Mouse (Mus musculus) limb, embryonic 13.5 days (tissue): ENCODE data around the gene Spint5. TPM values are rescaled to one million over a fixed set of nuclear protein-coding genes. Genes with fewer than 3 reads are reported as not detected.

Source experiments
- ATAC-seq: fragments of 200-750 bp; cut with Nextera tagmentation; 2 replicates; pipeline ENCODE4 v1.8.0; 2017; ENCODE audit warnings: low read depth, moderate number of reproducible peaks, moderate TSS enrichment; ENCODE audit not compliant: low FRiP score
- H3K27ac ChIP-seq: fragments of 300-500 bp; sonication (generic); 2 replicates; pipeline ENCODE4 v1.5.1; 2015; ENCODE audit warnings: inconsistent platforms, mild to moderate bottlenecking, moderate library complexity
- H3K27me3 ChIP-seq: fragments of 300-500 bp; sonication (generic); 2 replicates; pipeline ENCODE4 v1.6.1; 2015; ENCODE audit warnings: mild to moderate bottlenecking, inconsistent platforms
- H3K36me3 ChIP-seq: fragments of 300-500 bp; sonication (generic); 2 replicates; pipeline ENCODE4 v1.6.1; 2015; ENCODE audit warnings: inconsistent platforms, mild to moderate bottlenecking, moderate library complexity
- H3K4me1 ChIP-seq: fragments of 300-500 bp; sonication (generic); 2 replicates; pipeline ENCODE4 v1.6.1; 2015; ENCODE audit warnings: inconsistent platforms
- H3K4me2 ChIP-seq: fragments of 300-500 bp; sonication (generic); replicated peaks from 2 replicates; pipeline ENCODE4 v1.6.1; 2015; ENCODE audit warnings: inconsistent platforms, mild to moderate bottlenecking, moderate library complexity
- H3K4me3 ChIP-seq: fragments of 300-500 bp; sonication (generic); 2 replicates; pipeline ENCODE4 v1.5.1; 2015; ENCODE audit warnings: moderate library complexity, mild to moderate bottlenecking, inconsistent platforms
- H3K9ac ChIP-seq: fragments of 300-500 bp; sonication (generic); 2 replicates; pipeline ENCODE4 v1.6.1; 2015; ENCODE audit warnings: mild to moderate bottlenecking, inconsistent platforms
- H3K9me3 ChIP-seq: fragments of 300-500 bp; sonication (generic); 2 replicates; pipeline ENCODE4 v1.6.1; 2016; ENCODE audit warnings: inconsistent platforms
- whole genome bisulfite sequencing: fragments of 180-500 bp; shearing (Covaris S2); methylation state at CpG from one replicate; pipeline ENCODE4 v1.1.7; 2015; 5-methylcytosine and 5-hydroxymethylcytosine counted together
- polyA plus RNA-seq: library from polyadenylated mRNA; unstranded; fragments of >200 nt; fragmentation: Nextera tagmentation; extraction: Ambion mirVana; gene quantifications from 2 replicates; pipeline ENCODE4 v1.2.1, GENCODE M21; 2015

The Spint5 gene
- not detected in 2 replicates for polyA plus RNA-seq

DNA sequence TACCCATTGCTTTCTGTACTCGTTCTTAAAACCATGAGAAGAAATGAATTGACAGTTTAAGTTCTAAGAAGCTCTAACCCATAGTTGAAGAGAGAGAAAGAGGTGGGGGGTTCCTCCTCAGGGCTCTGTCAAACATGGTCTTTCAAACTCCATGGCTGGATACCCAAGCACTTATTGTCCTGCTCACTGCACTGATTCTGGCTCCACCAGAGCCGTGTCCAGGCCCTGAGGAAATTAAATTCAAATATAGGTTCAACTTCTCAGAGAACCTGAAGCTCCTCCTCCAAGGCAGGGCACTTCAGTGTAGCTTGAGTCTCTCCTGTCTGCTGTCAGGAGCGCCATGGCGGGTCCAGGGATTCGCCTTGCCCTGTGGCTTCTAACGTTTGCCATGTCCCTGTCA lies at the start of gene Spint5:
Gene Spint5, plus strand, starts transcription at position 301 of the 400 bp plus-strand sequence.
- Histone ChIP-seq H3K4me1 (no peaks in the 10 kb centered on the region), H3K9ac (no peak within 1 kb of the TSS), H3K4me3 (no peak within 1 kb of the TSS), H3K27me3 (no peaks in the 10 kb centered on the region), H3K4me2 (no peak within 1 kb of the TSS), H3K36me3 (no peaks in the 10 kb centered on the region), H3K9me3 (no peaks in the 10 kb centered on the region), H3K27ac (no peak within 1 kb of the TSS)
- ATAC-seq, result no peak
- 83% methylated on average over 6 of the region's 6 CpGs for WGBS

DNA sequence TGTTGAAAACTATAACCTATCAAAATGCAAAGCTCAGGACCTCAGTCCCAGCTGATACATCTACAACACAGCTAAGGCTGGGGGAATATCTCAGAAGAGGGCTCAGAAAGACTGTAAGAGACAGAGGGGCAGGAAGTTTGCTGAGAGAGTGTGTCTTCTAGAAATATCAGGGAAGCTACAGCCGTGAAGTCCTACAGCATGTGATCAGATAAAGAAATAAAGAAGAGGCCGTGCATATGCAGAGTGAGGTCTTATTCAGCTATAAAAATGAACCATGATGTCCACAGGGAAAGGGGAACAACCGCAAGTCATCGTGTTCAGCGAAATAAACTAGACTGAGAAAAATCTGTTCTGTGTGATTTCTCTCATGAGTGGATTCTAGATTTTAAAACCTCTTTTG lies 44.8 kb upstream of the Spint5 start:
- no peaks in the 10 kb centered on the region for H3K36me3 ChIP-seq
- no peaks in the 10 kb centered on the region for H3K4me1 ChIP-seq
- H3K27ac ChIP-seq, result no peak overlapping the region
- H3K9me3 ChIP-seq, result no peaks in the 10 kb centered on the region
- ATAC-seq, result no peak
- WGBS, result 84% methylated on average over 5 of the region's 5 CpGs
- H3K9ac ChIP-seq, result no peak overlapping the region
- H3K27me3 ChIP-seq, result no peaks in the 10 kb centered on the region
- no peak overlapping the region for H3K4me3 ChIP-seq
- H3K4me2 ChIP-seq, result no peak overlapping the region

DNA sequence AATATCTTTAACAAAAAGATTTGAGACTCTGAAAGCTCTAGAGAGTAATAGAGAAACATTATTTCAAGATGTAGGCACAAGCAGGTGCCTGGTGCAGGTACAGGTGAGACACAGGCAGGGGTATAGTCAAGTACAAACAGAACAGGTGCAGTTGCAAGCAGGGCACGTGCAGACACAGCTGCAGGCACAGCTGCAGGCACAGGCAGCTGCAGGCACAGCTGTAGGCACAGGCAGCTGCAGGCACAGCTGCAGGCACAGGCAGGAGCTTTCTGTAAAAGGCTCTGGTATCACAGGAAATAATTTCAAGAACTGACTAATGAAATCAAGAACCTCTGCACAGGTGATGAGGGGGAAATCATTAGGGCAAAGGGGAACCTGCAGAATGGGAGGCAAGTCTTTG lies 44.2 kb upstream of the Spint5 start:
- H3K9ac ChIP-seq, result no peak overlapping the region

DNA sequence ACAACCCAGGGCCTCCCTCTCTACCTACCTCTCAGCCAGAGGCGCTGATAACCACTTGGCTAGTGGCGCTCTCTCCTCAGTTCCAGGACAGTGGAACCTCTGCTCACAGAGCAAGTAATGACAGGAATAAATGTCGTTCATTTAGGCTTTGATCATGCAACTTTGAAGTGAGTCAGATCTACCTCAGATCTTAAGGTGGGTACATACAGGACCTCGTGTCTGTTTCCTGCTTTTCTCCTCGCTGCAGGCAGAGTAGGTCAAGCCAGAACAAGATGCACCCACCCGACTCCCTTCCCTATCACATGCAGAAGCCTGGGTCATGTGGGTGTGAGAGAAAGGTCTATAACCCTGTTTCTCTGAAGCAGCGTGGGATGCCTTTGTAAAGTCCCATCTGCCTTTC lies 41.1 kb upstream of the Spint5 start, which contains the start of gene Wfdc11:
Gene Wfdc11, minus strand, starts transcription at position 101 of the 400 bp plus-strand sequence.
- ATAC-seq, result no peak
- Histone ChIP-seq H3K27ac (no peak within 1 kb of the TSS), H3K4me1 (0 out of 2 replicates have a peak, but pooled peaks cover 5% of the 10 kb centered on the region), H3K4me3 (no peak within 1 kb of the TSS), H3K9me3 (no peaks in the 10 kb centered on the region), H3K36me3 (no peaks in the 10 kb centered on the region), H3K27me3 (no peaks in the 10 kb centered on the region), H3K9ac (no peak within 1 kb of the TSS), H3K4me2 (no peak within 1 kb of the TSS)
- 73% methylated on average over 7 of the region's 7 CpGs for WGBS

More for the DNA sequence above, 44.2 kb upstream of the Spint5 start:
- Histone ChIP-seq H3K9me3 (no peaks in the 10 kb centered on the region), H3K27ac (no peak overlapping the region), H3K36me3 (no peaks in the 10 kb centered on the region), H3K4me1 (no peaks in the 10 kb centered on the region), H3K4me3 (no peak overlapping the region), H3K4me2 (no peak overlapping the region), H3K27me3 (no peaks in the 10 kb centered on the region)
- no peak for ATAC-seq
- WGBS, result 26% methylated on average over 1 of the region's 1 CpGs

DNA sequence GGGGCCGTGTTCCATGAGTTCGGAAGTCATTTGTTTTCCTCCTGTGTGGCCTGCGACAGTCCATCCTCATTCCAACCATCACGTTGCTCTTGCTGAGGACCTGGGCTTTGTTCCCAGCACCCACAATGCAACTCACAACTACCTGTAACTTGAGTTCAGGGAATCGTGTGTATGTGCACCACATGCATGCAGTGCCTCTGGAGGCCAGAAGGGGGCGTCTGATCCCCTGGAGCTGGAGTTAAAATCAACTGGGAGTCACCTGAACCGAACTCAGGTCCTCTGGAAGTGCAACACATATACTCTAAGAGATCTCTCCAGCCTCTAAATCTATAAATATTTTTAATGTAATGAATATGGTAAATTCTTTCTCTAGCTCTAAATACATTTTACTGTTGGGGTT lies 39.0 kb upstream of the Spint5 start:
- Histone ChIP-seq H3K4me3 (no peak overlapping the region), H3K36me3 (no peaks in the 10 kb centered on the region), H3K4me1 (0 out of 2 replicates have a peak, but pooled peaks cover 8% of the 10 kb centered on the region), H3K27ac (no peak overlapping the region), H3K4me2 (no peak overlapping the region), H3K27me3 (no peaks in the 10 kb centered on the region), H3K9me3 (no peaks in the 10 kb centered on the region), H3K9ac (no peak overlapping the region)
- ATAC-seq, result no peak
- WGBS, result 81% methylated on average over 7 of the region's 7 CpGs

DNA sequence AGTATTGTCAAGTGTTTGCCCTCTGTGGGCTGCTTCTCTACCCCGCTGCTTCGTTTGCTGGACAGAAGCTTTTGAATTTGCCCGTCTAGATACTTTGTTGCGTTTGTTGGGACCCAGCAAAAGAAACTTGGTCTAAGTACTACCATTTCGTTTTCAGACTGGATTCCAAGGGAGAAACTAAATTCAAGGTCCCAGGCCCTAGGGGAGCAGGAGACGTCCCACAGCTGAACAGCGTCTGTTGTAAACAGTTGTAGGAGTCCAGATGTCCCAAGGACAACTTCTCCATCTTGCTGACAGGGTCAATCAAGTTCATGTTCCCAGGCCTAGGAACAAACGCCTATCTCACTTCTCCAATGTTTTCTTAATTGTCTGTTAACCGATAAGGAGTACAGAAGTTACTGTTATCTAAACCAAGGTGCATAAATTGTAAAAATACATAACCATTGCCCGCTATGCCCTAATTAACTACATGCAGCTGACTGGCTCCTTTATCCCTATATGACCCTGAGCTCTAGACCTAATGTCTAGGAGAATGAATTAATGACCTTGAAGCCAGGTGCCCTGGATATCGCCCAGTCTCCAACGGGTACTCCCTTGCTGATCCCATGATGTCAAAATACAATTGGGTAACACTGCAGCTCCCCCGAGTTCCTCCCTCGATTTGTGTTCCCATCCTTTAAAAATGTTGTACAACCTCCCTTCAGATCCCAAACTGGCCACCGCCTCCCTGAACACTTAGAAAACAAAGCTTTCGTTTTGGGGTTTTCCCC lies 38.0 kb upstream of the Spint5 start:
- no peak overlapping the region for H3K4me2 ChIP-seq
- 0 out of 2 replicates have a peak, but pooled peaks cover 8% of the 10 kb centered on the region for H3K4me1 ChIP-seq
- H3K27me3 ChIP-seq, result no peaks in the 10 kb centered on the region
- H3K9me3 ChIP-seq, result no peaks in the 10 kb centered on the region
- no peak overlapping the region for H3K4me3 ChIP-seq
- H3K9ac ChIP-seq, result no peak overlapping the region
- 80% methylated on average over 16 of the region's 16 CpGs for WGBS
- no peak for ATAC-seq
- H3K27ac ChIP-seq, result no peak overlapping the region
- no peaks in the 10 kb centered on the region for H3K36me3 ChIP-seq

DNA sequence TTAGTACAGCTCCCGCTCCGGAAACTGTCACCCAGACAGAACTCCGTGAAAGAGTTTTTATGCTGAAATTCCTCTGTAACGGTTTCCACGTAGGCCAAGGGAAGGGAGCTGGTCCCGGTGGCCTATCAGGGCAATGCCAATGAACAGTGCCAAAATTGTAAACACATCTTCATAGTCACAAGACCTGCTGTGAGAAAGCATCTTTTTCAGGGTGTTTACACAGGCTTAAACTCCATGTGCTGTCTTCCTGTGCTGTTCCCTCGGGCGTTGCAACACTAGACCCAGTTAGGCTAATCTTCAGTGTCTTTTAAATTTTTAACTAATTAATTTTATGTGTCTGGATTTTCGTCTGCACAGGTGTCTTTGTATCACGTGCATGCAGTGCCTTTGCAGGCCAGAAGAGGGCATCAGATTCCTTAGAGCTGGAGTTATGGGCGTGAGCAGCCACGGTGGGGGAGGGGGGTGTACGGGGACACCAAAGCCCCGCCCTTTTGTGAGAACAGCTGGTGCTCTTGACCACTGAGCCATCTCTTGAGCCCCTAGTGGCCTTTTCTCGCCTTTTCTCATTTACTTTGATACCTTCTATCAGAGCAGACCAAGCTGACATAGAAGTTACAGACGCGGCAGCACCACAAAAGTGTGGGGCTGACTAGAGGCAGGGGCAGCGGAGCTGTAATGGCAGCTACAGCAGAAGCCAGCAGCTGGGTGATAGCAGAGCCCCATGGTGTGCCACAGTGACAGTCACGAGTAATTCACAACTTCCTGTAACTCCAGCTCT lies 36.1 kb upstream of the Spint5 start:
- Histone ChIP-seq H3K36me3 (no peaks in the 10 kb centered on the region), H3K9me3 (no peaks in the 10 kb centered on the region), H3K4me2 (peak overlapping the region; percentile 58), H3K4me1 (0 out of 2 replicates have a peak, but pooled peaks cover 8% of the 10 kb centered on the region), H3K27me3 (no peaks in the 10 kb centered on the region), H3K9ac (no peak overlapping the region), H3K27ac (no peak overlapping the region), H3K4me3 (peak overlapping the region; percentile 38)
- 14% methylated on average over 19 of the region's 19 CpGs for WGBS
- ATAC-seq, result peak; percentile 48

DNA sequence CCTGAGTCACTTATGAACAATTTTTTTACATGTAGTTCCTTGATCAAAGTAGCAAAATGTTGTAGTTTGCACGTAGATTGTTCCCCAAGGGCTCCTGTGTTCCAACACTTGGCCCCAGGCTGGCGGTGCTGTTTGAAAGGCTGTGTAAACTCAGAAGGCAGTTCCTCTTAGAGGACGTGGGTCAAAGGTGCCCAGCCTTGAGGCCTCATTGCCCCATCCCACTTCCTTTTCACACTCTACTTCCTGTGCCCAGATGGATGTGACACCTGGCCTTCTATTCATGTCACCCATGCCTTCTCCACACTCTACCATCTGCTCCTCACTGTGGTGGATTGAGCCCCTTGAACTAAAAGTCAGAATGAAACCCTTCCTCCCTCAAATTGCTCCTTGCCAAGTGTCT lies 35.2 kb upstream of the Spint5 start:
- Histone ChIP-seq H3K9ac (no peak overlapping the region), H3K4me1 (0 out of 2 replicates have a peak, but pooled peaks cover 8% of the 10 kb centered on the region), H3K27ac (no peak overlapping the region), H3K9me3 (no peaks in the 10 kb centered on the region), H3K36me3 (no peaks in the 10 kb centered on the region), H3K27me3 (no peaks in the 10 kb centered on the region), H3K4me2 (no peak overlapping the region), H3K4me3 (no peak overlapping the region)
- WGBS, result 36% methylated on average over 3 of the region's 3 CpGs
- ATAC-seq, result no peak

DNA sequence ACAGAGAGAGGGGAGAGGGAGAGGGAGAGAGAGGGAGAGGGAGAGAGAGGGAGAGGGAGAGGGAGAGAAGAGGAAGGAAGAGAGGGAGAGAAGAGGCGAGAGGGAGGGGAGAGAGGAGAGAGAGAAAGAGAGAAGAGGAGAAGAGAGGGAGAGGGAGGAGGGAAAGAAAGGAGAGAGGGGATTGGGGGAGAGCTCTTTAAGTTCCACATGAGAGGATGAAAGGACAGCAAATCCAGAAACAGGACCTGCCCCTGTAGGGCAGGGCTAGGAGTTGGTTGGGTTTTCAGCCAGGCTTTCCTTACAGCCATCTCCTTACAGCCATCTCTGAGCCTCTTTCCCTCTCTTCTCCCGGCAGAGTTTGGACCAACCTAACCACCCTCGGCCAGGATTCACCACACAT lies 30.3 kb upstream of the Spint5 start, which contains the start of gene Wfdc13:
Gene Wfdc13, plus strand, starts transcription at position 301 of the 400 bp plus-strand sequence.
- H3K27ac ChIP-seq, result no peak within 1 kb of the TSS
- H3K4me2 ChIP-seq, result no peak within 1 kb of the TSS
- no peak within 1 kb of the TSS for H3K9ac ChIP-seq
- H3K9me3 ChIP-seq, result no peaks in the 10 kb centered on the region
- H3K27me3 ChIP-seq, result 0 out of 2 replicates have a peak, but pooled peaks cover 2% of the 10 kb centered on the region
- H3K4me1 ChIP-seq, result no peaks in the 10 kb centered on the region
- 61% methylated on average over 3 of the region's 3 CpGs for WGBS
- ATAC-seq, result no peak
- H3K4me3 ChIP-seq, result no peak within 1 kb of the TSS
- no peaks in the 10 kb centered on the region for H3K36me3 ChIP-seq

DNA sequence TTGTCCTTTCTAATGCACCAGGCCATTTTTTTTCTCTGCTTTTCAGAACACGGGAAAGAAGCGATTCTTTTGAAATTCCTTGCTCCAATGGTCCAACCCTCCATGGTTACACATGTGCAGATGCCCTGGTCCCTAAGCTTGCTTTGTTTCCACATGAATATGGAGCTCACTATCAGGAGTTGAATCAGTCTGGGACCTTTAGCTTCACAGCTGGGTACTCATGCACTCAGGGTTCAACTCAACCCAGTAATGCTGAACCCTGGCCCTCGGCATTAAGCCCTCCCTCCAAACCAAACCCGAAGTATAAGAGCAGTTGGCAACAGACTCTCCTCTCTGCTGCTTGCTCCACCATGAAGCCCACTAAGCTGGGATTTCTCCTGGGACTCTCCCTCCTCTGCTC lies 16.9 kb upstream of the Spint5 start, which contains the start of gene Spint4:
Gene Spint4, plus strand, starts transcription at position 301 of the 400 bp plus-strand sequence.
- 75% methylated on average over 4 of the region's 4 CpGs for WGBS
- H3K9ac ChIP-seq, result no peak within 1 kb of the TSS
- no peak for ATAC-seq

DNA sequence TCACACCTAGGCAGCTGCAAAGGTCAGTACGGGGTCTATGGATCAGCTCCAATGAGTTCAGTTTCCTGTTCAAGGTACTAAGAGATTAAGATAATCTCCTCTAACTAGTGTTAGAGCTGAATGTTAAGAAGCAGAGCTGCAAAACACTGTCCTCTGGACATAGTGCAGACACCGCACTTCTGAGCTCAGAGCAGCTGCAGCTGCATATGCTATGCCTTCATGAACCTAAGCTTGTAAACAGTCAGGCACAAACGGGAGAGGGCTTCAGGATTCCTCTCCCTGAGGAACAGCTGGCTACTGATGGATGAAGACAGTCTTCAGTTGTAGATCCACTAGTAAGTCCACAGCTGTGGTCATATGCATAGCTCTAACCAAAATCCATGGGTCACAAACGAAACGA lies 14.1 kb upstream of the Spint5 start:
- ATAC-seq, result no peak
- Histone ChIP-seq H3K36me3 (no peaks in the 10 kb centered on the region), H3K4me3 (no peak overlapping the region), H3K9me3 (peaks cover 3% of the 10 kb centered on the region; the same call in 1 of the 2 replicates), H3K9ac (no peak overlapping the region), H3K27ac (no peak overlapping the region), H3K4me1 (no peaks in the 10 kb centered on the region), H3K4me2 (no peak overlapping the region), H3K27me3 (no peaks in the 10 kb centered on the region)
- WGBS, result 57% methylated on average over 5 of the region's 5 CpGs

More for the DNA sequence above, 16.9 kb upstream of the Spint5 start, which contains the start of gene Spint4:
- Histone ChIP-seq H3K36me3 (no peaks in the 10 kb centered on the region), H3K27me3 (0 out of 2 replicates have a peak, but pooled peaks cover 2% of the 10 kb centered on the region), H3K4me2 (no peak within 1 kb of the TSS), H3K27ac (no peak within 1 kb of the TSS), H3K4me1 (no peaks in the 10 kb centered on the region), H3K9me3 (no peaks in the 10 kb centered on the region), H3K4me3 (no peak within 1 kb of the TSS)

DNA sequence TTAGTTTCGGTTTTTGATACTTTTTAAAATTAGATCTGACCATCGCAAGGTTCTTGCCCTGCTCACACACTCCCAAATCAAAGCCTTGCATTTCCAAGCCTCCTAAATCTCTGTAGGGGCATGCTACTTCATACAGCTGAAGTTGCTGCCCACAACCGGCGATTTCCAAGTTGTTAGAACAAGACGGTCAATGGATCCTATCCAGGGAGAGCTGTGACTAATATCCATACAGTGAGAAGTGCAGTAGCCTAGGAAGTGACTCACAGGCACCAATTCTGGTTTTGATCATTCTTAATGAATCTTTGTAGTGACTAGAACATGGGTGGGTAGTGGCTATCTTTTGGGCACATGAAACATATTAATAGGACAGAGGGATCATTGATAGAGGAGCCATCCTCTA lies 13.3 kb upstream of the Spint5 start:
- no peaks in the 10 kb centered on the region for H3K4me1 ChIP-seq
- no peak overlapping the region for H3K4me2 ChIP-seq
- H3K36me3 ChIP-seq, result no peaks in the 10 kb centered on the region
- H3K27me3 ChIP-seq, result no peaks in the 10 kb centered on the region
- peaks cover 3% of the 10 kb centered on the region; the same call in 1 of the 2 replicates for H3K9me3 ChIP-seq
- 88% methylated on average over 5 of the region's 5 CpGs for WGBS
- H3K4me3 ChIP-seq, result no peak overlapping the region
- ATAC-seq, result no peak
- H3K27ac ChIP-seq, result no peak overlapping the region
- H3K9ac ChIP-seq, result no peak overlapping the region
